Mouse (Mus musculus): ENCODE measurements around the gene Mapk9.

GRCm38 (mm10) chr11:49834248-49834647, 12.3 kb upstream of the Mapk9 start:
- TF ChIP-seq CTCF (IDR thresholded peaks at IDR 0.05; ENCODE audit: control insufficient read depth, insufficient read depth, insufficient read length): no peak
- no peak for TF ChIP-seq MAX (IDR thresholded peaks at IDR 0.05)
- TF ChIP-seq USF1 (IDR thresholded peaks at IDR 0.05; ENCODE audit: low read depth): no peak
- TF ChIP-seq MYOD1 (IDR thresholded peaks at IDR 0.05; ENCODE audit: control insufficient read depth, insufficient read length, low read depth): no peak

Data from C2C12 (cell line).